Mouse (Mus musculus) ES-Bruce4 (cell line): ENCODE data around the gene Ddi2. TPM values are rescaled to one million over a fixed set of nuclear protein-coding genes. Genes with fewer than 3 reads are reported as not detected.

ENCODE experiments used
- H3K27ac ChIP-seq: 2 replicates; pipeline ENCODE4 v1.5.1; 2012; ENCODE audit warnings: low read length, inconsistent platforms; ENCODE audit not compliant: insufficient read depth
- H3K27me3 ChIP-seq: 2 replicates; pipeline ENCODE4 v1.6.1; 2012; ENCODE audit warnings: mild to moderate bottlenecking, low read length, inconsistent platforms; ENCODE audit not compliant: control insufficient read depth, poor library complexity, insufficient read depth, severe bottlenecking
- H3K36me3 ChIP-seq: 2 replicates; pipeline ENCODE4 v1.6.1; 2012; ENCODE audit warnings: inconsistent platforms, mild to moderate bottlenecking, low read length, moderate library complexity; ENCODE audit not compliant: control insufficient read depth, poor library complexity, insufficient read depth, severe bottlenecking
- H3K4me1 ChIP-seq: one replicate; pipeline ENCODE4 v1.8.1; 2011; ENCODE audit warnings: low read length; ENCODE audit not compliant: control insufficient read depth, insufficient read depth
- H3K4me3 ChIP-seq: 2 replicates; pipeline ENCODE4 v1.5.1; 2011; ENCODE audit warnings: low read depth, mild to moderate bottlenecking, low read length
- H3K9ac ChIP-seq: 2 replicates; pipeline ENCODE4 v1.6.1; 2012; ENCODE audit warnings: low read depth, mild to moderate bottlenecking, inconsistent platforms; ENCODE audit not compliant: poor library complexity, severe bottlenecking
- H3K9me3 ChIP-seq: replicated peaks from 2 replicates; pipeline ENCODE4 v1.6.1; 2012; ENCODE audit warnings: mild to moderate bottlenecking, low read length, inconsistent platforms; ENCODE audit not compliant: control insufficient read depth, poor library complexity, insufficient read depth, severe bottlenecking
- CTCF ChIP-seq: IDR thresholded peaks from one replicate; pipeline ENCODE4 v1.8.1; 2011; ENCODE audit warnings: low read depth, low read length
- EP300 ChIP-seq: IDR thresholded peaks from 2 replicates; pipeline ENCODE4 v1.6.1; 2011; ENCODE audit warnings: low read depth, low read length; ENCODE audit not compliant: insufficient read depth
- POLR2A ChIP-seq: IDR thresholded peaks from one replicate; pipeline ENCODE4 v1.8.1; 2011; ENCODE audit warnings: low read length; ENCODE audit not compliant: insufficient read depth
- polyA plus RNA-seq: library from polyadenylated mRNA; stranded (reverse); fragments of >200 nt; gene quantifications from 2 replicates; pipeline ENCODE4 v1.2.4, GENCODE M21; 2011; ENCODE audit warnings: low read depth; ENCODE audit not compliant: missing spikeins, insufficient read depth, insufficient read length

The Ddi2 gene
- polyA plus RNA-seq, 1 experiment = 46.0 TPM

DNA sequence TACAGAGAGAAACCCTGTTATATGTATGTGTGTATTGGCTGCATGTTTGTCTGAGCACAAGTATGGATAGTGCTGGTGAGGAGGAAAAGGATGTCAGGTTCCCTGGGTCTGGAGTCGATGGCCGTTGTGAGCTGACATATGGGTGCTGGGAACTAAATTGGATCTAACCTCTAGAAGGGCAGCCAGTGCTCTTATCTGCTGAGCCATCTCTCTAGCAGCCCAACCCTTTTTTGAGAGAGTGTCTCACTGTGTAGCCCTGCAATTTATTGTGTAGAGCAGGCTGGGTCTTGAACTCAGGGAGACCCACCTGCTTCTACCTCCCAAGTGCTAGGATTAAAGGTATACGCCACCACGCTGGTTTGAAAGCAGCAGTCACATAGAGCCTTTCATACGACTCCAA is 2.1 kb upstream of the Ddi2 start:
- H3K4me3 ChIP-seq = no peak overlapping the region
- TF ChIP-seq POLR2A = no peak
- no peak for TF ChIP-seq EP300
- TF ChIP-seq CTCF = no peak
- H3K36me3 ChIP-seq = no peaks in the 10 kb centered on the region; the same call in 1 of the 2 replicates
- H3K9me3 ChIP-seq = no peaks in the 10 kb centered on the region
- H3K4me1 ChIP-seq = no peaks in the 10 kb centered on the region
- no peak overlapping the region for H3K27ac ChIP-seq
- H3K9ac ChIP-seq = no peak overlapping the region
- H3K27me3 ChIP-seq = no peaks in the 10 kb centered on the region

DNA sequence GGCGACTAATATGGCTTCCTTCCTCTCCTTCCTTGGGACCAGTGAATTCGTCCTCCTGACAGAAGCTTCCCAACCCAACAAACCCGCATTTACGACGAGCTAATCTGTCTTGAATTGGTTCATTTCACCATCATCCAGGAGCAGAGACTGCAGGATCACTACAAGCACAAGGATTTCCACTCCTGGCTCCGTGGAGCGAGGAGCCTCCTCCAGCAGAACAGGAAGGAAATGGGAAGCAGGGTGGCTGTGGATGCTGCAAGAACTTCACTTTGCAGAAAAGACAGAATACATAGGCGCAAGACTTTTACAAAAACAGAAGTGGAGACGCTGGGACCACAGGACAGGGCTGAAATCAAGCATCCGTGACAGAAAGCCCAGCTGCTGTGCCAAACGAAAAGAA is 1.4 kb upstream of the Ddi2 start:
- no peak overlapping the region for H3K4me3 ChIP-seq
- H3K27ac ChIP-seq = no peak overlapping the region
- H3K4me1 ChIP-seq = no peaks in the 10 kb centered on the region
- H3K9ac ChIP-seq = no peak overlapping the region
- peaks cover 5% of the 10 kb centered on the region for H3K36me3 ChIP-seq
- TF ChIP-seq POLR2A = no peak
- no peak for TF ChIP-seq CTCF
- no peak for TF ChIP-seq EP300
- no peaks in the 10 kb centered on the region for H3K27me3 ChIP-seq
- no peaks in the 10 kb centered on the region for H3K9me3 ChIP-seq

DNA sequence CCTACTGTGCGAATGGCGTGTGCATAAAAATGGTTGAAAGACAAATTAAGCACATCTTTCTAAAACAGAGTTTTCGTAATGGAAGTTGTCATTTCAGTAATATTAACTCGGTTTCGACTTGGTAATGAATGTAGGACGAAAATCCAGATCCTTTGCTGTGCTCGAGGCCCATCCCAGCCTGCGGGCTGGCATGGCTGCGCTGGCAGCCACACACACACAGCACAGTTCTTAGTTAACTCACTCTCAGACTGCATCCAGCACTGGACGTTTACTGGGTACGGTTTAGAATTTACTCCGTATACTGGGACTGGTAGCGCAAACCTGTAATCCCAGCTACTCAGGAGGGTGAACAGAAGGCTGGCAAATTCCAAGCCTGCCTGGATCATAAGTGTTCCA is 452 bp upstream of the Ddi2 start:
- Histone ChIP-seq H3K4me1 (no peaks in the 10 kb centered on the region), H3K9me3 (no peaks in the 10 kb centered on the region), H3K36me3 (peaks cover 5% of the 10 kb centered on the region), H3K27me3 (no peaks in the 10 kb centered on the region), H3K4me3 (peak overlapping the region; percentile 73), H3K27ac (no peak overlapping the region), H3K9ac (peak overlapping the region; percentile 87)
- TF ChIP-seq CTCF = no peak
- no peak for TF ChIP-seq POLR2A
- TF ChIP-seq EP300 = no peak

DNA sequence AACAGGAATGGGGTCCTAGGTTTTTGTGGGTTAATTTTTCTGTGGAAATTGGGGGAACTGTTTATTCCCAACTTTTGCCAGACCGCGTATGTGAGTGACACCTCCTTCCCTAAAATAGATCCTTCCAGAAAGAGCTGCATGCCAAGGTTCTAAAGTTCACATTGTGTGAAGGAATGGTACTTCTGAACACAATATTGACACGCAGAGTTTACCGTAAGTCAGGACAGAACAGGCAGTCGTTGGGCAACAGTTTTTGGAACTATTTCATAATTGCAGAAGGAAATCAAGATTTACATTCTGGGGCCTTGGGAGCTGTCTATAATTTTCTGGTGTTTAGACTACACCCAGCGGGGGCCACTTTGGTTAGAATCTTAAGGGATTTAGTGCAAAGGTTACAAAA is 1.3 kb downstream of the Ddi2 start:
- H3K4me3 ChIP-seq = peak overlapping the region; percentile 68
- no peaks in the 10 kb centered on the region for H3K9me3 ChIP-seq
- H3K36me3 ChIP-seq = peaks cover 6% of the 10 kb centered on the region
- H3K27me3 ChIP-seq = no peaks in the 10 kb centered on the region
- TF ChIP-seq EP300 = no peak
- TF ChIP-seq CTCF = no peak
- TF ChIP-seq POLR2A = no peak
- H3K27ac ChIP-seq = no peak overlapping the region
- no peaks in the 10 kb centered on the region for H3K4me1 ChIP-seq
- H3K9ac ChIP-seq = peak overlapping the region; percentile 87

DNA sequence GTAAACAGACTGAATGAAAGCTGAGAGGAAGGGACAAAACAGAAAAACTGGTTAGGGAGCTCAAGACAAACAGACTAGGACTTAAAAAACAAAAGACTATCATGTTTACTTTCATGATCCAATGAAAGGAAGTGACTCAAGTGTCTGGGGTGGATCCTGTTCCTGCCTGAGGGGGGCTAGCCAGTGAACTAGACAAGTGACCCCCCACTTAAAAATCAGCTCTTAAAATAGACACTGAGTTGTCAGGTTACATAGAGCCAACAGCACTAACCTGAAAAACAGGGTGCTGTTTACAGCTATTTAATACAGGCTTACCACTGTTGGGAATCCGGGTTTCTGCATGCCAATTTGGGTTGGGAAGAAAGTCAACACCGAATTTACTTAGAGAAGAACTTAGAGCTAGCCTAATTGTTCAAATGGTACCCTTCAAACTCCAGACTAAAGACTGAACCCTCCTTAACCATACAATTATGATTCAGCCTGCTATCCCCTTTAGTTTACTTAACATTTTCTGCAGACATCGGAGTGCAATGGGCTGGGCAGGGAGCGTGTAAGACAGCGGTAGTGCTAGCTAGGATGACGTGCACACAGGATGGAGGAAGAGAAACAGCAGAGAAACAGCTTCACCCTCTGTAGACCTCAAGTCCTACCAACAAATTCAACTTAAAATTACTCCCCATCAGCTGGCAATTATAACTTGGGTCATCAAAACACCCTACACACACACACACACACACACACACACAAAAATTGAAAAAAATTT is 2.3 kb downstream of the Ddi2 start:
- Histone ChIP-seq H3K9me3 (no peaks in the 10 kb centered on the region), H3K27me3 (no peaks in the 10 kb centered on the region), H3K27ac (no peak overlapping the region), H3K36me3 (peaks cover 10% of the 10 kb centered on the region), H3K9ac (no peak overlapping the region), H3K4me3 (no peak overlapping the region), H3K4me1 (no peaks in the 10 kb centered on the region)
- TF ChIP-seq POLR2A (no peak), EP300 (no peak)

DNA sequence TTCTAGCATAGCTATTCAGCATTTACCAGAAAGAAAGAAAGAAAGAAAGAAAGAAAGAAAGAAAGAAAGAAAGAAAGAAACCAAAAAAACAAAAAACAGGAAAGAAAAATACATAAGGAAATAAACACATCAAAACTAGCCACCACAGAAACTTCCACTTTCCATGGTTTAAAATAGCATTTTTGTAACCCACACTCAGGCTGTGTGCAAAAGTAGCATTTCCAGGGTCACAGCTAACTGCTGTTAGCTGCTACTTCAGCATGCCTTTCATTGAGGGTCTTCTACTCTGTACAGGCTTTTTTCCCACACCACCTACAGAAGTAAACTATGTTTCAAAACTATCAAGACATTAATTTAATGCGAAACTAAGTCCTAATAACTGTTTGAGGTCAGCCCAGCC is 3.9 kb downstream of the Ddi2 start:
- no peak overlapping the region for H3K9ac ChIP-seq
- no peaks in the 10 kb centered on the region for H3K4me1 ChIP-seq
- TF ChIP-seq CTCF (no peak), POLR2A (no peak), EP300 (no peak)
- no peak overlapping the region for H3K4me3 ChIP-seq
- no peaks in the 10 kb centered on the region for H3K27me3 ChIP-seq
- H3K36me3 ChIP-seq = peaks cover 11% of the 10 kb centered on the region
- no peak overlapping the region for H3K27ac ChIP-seq
- no peaks in the 10 kb centered on the region for H3K9me3 ChIP-seq
